Mouse (Mus musculus): ENCODE data around the gene 1700037H04Rik. TPM values are rescaled to one million over a fixed set of nuclear protein-coding genes. Genes with fewer than 3 reads are reported as not detected.
A peak's percentile ranks its signal among the peaks of the same experiment; 100 is the strongest.

1700037H04Rik gene
- polyA plus RNA-seq, 1 experiment from 2014 or later = 130 TPM

DNA sequence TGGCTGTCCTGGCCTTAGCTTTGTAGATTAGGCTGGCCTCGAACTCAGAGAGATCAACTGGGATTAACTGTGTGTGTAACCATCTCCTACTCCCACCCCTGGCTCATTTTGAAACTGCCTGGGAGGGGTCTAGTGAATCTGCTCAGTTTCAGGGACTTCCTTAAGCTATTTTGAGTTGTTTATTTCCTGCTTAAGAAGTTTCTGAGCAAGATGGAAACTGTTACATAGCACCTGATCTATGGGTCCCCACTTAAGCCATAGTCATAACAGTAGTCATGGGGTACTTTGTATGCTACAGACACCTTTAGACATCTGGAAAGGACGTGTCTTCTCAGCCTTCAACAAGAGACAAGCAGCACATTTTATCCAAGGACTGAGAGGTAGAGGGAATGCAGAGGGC is 40.8 kb upstream of the 1700037H04Rik start:
- Histone ChIP-seq H3K9ac (ENCODE audit: low read depth, low read length) (no peak overlapping the region), H3K36me3 (ENCODE audit: control insufficient read depth, insufficient read depth, low read length) (no peaks in the 10 kb centered on the region), H3K4me1 (replicated peaks; ENCODE audit: control insufficient read depth, insufficient read depth, low read length) (peaks cover 18% of the 10 kb centered on the region), H3K27me3 (replicated peaks; ENCODE audit: control insufficient read depth, insufficient read depth, low read length) (no peaks in the 10 kb centered on the region), H3K27ac (ENCODE audit: low read depth, low read length) (no peak overlapping the region), H3K9me3 (ENCODE audit: control insufficient read depth, low read length) (no peaks in the 10 kb centered on the region), H3K4me3 (ENCODE audit: low read depth, low read length) (no peak overlapping the region), H3K4me2 (no peak overlapping the region)
- ATAC-seq (replicated peaks; ENCODE audit: low FRiP score) (no peak), DNase-seq (ENCODE audit: low spot score) (no peak)
- 80% methylated on average over 2 of the region's 2 CpGs for WGBS

GRCm38 (mm10) chr2:131196606-131197316 is 36.9 kb upstream of the 1700037H04Rik start:
- no peak for ATAC-seq (replicated peaks; ENCODE audit: low FRiP score)
- H3K9ac ChIP-seq (ENCODE audit: low read depth, low read length) = no peak overlapping the region
- no peak for DNase-seq (ENCODE audit: low spot score)
- H3K27me3 ChIP-seq (replicated peaks; ENCODE audit: control insufficient read depth, insufficient read depth, low read length) = no peaks in the 10 kb centered on the region
- no peak overlapping the region for H3K27ac ChIP-seq (ENCODE audit: low read depth, low read length)
- 83% methylated on average over 16 of the region's 16 CpGs for WGBS
- no peaks in the 10 kb centered on the region for H3K4me1 ChIP-seq (replicated peaks; ENCODE audit: control insufficient read depth, insufficient read depth, low read length)
- no peaks in the 10 kb centered on the region for H3K9me3 ChIP-seq (ENCODE audit: control insufficient read depth, low read length)
- H3K36me3 ChIP-seq (ENCODE audit: control insufficient read depth, insufficient read depth, low read length) = peaks cover 13% of the 10 kb centered on the region
- H3K4me3 ChIP-seq (ENCODE audit: low read depth, low read length) = no peak overlapping the region
- no peak overlapping the region for H3K4me2 ChIP-seq

- Histone ChIP-seq H3K27ac (ENCODE audit: low read depth, low read length) (no peak overlapping the region), H3K36me3 (ENCODE audit: control insufficient read depth, insufficient read depth, low read length) (peaks cover 18% of the 10 kb centered on the region), H3K9me3 (ENCODE audit: control insufficient read depth, low read length) (no peaks in the 10 kb centered on the region), H3K4me2 (no peak overlapping the region), H3K4me1 (replicated peaks; ENCODE audit: control insufficient read depth, insufficient read depth, low read length) (peaks cover 40% of the 10 kb centered on the region), H3K9ac (ENCODE audit: low read depth, low read length) (no peak overlapping the region), H3K4me3 (ENCODE audit: low read depth, low read length) (no peak overlapping the region), H3K27me3 (replicated peaks; ENCODE audit: control insufficient read depth, insufficient read depth, low read length) (no peaks in the 10 kb centered on the region)
- DNase-seq (ENCODE audit: low spot score) = no peak
- no peak for ATAC-seq (replicated peaks; ENCODE audit: low FRiP score)
- WGBS = 73% methylated on average over 7 of the region's 7 CpGs
Measured at GRCm38 (mm10) chr2:131191005-131191390, 31.1 kb upstream of the 1700037H04Rik start.

DNA sequence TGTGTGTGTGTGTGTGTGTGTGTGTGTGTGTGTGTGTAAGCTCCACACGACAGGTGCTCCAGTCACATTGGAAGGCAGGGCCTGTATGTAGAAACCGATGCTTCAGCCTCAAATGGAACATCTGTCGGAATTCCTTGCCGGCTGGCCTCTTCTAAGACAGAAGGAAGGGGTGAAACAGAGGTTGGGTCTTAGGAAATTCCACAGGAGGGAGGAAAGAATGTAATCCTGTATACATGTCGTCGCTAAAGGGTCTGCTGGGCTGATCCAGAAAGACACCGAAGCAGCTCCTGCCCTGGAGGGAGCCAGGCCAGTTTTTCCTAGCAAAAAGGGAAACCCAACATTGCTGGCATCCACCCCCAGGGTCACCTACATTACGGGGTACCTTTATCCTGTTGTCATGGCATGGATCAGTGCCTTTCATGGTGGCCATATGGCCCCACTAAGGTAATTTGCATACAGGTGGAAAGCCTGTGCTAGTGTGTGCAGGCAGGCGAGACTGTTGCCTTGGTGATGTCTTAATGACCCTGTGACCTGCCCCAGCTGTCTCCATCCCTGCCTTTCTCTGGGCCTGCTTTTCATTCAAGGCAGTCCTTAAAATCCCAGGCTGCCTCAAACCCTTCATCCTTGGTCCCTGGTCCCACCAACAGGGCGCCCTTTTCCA is 30.6 kb upstream of the 1700037H04Rik start:
- ATAC-seq (replicated peaks; ENCODE audit: low FRiP score) = no peak
- no peak for DNase-seq (ENCODE audit: low spot score)
- Histone ChIP-seq H3K4me3 (ENCODE audit: low read depth, low read length) (no peak overlapping the region), H3K27me3 (replicated peaks; ENCODE audit: control insufficient read depth, insufficient read depth, low read length) (no peaks in the 10 kb centered on the region; the same call in 1 of the 2 replicates), H3K9ac (ENCODE audit: low read depth, low read length) (0 out of 2 replicates have a peak overlapping the region, but pooled peaks have one; percentile 32), H3K36me3 (ENCODE audit: control insufficient read depth, insufficient read depth, low read length) (peaks cover 18% of the 10 kb centered on the region), H3K4me2 (peak overlapping the region; percentile 82), H3K9me3 (ENCODE audit: control insufficient read depth, low read length) (no peaks in the 10 kb centered on the region), H3K4me1 (replicated peaks; ENCODE audit: control insufficient read depth, insufficient read depth, low read length) (peaks cover 41% of the 10 kb centered on the region), H3K27ac (ENCODE audit: low read depth, low read length) (peak overlapping the region; percentile 54; the same call in 1 of the 2 replicates)
- WGBS = 58% methylated on average over 10 of the region's 10 CpGs

DNA sequence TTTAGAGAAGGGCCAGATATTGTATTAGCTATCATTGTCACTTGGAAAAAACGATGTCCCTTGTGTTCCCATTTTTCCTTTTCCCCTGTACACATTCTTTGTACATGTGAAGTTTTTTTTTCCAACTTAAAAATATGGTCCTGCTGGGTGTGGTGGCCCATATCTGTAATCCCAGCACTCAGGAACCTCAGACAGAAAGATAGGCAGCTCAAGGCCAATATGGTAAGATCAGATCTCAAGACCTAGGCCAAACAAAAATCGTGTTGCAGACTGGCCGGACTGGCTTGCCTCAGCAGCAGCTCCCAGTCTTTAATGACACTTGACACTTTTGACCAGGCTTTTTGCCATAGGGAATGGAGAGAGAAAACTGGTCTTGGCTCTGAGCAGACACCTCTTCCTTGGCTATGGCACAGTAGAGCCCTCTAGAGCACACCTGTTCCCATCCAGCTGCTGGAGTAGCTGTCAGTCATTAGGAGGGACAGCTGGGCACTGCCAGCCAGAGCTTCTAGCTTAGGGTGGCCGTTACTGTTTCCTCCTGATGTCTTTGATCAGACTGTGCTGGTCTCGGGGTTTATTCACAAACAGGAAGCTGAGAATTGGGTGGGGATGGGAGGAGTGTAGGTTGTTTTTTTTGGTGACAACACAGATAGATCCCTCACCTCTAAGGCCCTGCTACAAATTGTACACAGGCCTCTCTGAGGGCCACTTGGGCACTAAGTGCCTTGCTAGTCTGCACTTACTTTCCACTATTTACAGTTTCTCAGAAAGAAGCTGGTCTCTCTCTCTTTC is 29.8 kb upstream of the 1700037H04Rik start:
- peak overlapping the region; percentile 82 for H3K4me2 ChIP-seq
- 31% methylated on average over 5 of the region's 5 CpGs for WGBS
- peak overlapping the region; percentile 41; the same call in 1 of the 2 replicates for H3K9ac ChIP-seq (ENCODE audit: low read depth, low read length)
- ATAC-seq (replicated peaks; ENCODE audit: low FRiP score) (peak; percentile 56), DNase-seq (ENCODE audit: low spot score) (no peak)
- peaks cover 41% of the 10 kb centered on the region for H3K4me1 ChIP-seq (replicated peaks; ENCODE audit: control insufficient read depth, insufficient read depth, low read length)
- H3K9me3 ChIP-seq (ENCODE audit: control insufficient read depth, low read length) = no peaks in the 10 kb centered on the region
- peak overlapping the region; percentile 33 for H3K4me3 ChIP-seq (ENCODE audit: low read depth, low read length)
- peaks cover 18% of the 10 kb centered on the region for H3K36me3 ChIP-seq (ENCODE audit: control insufficient read depth, insufficient read depth, low read length)
- H3K27ac ChIP-seq (ENCODE audit: low read depth, low read length) = peak overlapping the region; percentile 54
- no peaks in the 10 kb centered on the region; the same call in 1 of the 2 replicates for H3K27me3 ChIP-seq (replicated peaks; ENCODE audit: control insufficient read depth, insufficient read depth, low read length)

DNA sequence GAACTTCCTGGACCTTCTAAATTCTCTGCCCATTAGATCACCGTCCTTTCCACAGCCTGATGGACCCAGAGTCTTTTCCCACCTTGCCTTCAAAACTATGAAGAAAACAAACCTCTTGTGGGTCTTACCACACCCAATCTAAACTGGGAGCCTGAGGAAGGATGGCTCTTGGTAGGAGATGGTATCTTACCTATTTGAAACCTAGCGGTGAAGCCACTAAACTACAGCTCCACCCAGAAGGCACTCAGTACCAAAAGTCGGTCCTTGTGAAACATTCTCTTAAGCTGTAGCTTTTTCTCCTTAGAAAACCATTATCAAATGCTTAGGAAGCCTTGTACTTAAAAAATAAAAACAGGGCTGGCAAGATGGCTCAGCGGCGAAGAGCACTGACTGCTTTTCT is 28.4 kb upstream of the 1700037H04Rik start:
- Histone ChIP-seq H3K4me1 (replicated peaks; ENCODE audit: control insufficient read depth, insufficient read depth, low read length) (peaks cover 41% of the 10 kb centered on the region), H3K4me3 (ENCODE audit: low read depth, low read length) (peak overlapping the region; percentile 76), H3K4me2 (peak overlapping the region; percentile 82)

GRCm38 (mm10) chr2:131187602-131187922 is 27.7 kb upstream of the 1700037H04Rik start:
- peaks cover 8% of the 10 kb centered on the region for H3K36me3 ChIP-seq (ENCODE audit: control insufficient read depth, insufficient read depth, low read length)
- WGBS = 39% methylated on average over 3 of the region's 3 CpGs
- peaks cover 41% of the 10 kb centered on the region for H3K4me1 ChIP-seq (replicated peaks; ENCODE audit: control insufficient read depth, insufficient read depth, low read length)
- peak overlapping the region; percentile 71 for H3K27ac ChIP-seq (ENCODE audit: low read depth, low read length)
- peak overlapping the region; percentile 82 for H3K4me2 ChIP-seq
- H3K9ac ChIP-seq (ENCODE audit: low read depth, low read length) = peak overlapping the region; percentile 77
- no peaks in the 10 kb centered on the region; the same call in 1 of the 2 replicates for H3K27me3 ChIP-seq (replicated peaks; ENCODE audit: control insufficient read depth, insufficient read depth, low read length)
- H3K4me3 ChIP-seq (ENCODE audit: low read depth, low read length) = peak overlapping the region; percentile 76
- DNase-seq (ENCODE audit: low spot score) = no peak
- no peak for ATAC-seq (replicated peaks; ENCODE audit: low FRiP score)
- no peaks in the 10 kb centered on the region for H3K9me3 ChIP-seq (ENCODE audit: control insufficient read depth, low read length)

More for the DNA sequence above, 28.4 kb upstream of the 1700037H04Rik start:
- whole genome bisulfite sequencing = 78% methylated on average over 5 of the region's 5 CpGs
- H3K9ac ChIP-seq (ENCODE audit: low read depth, low read length) = peak overlapping the region; percentile 77; the same call in 1 of the 2 replicates
- H3K27ac ChIP-seq (ENCODE audit: low read depth, low read length) = no peak overlapping the region; the same call in 1 of the 2 replicates
- H3K36me3 ChIP-seq (ENCODE audit: control insufficient read depth, insufficient read depth, low read length) = peaks cover 14% of the 10 kb centered on the region
- DNase-seq (ENCODE audit: low spot score) (no peak), ATAC-seq (replicated peaks; ENCODE audit: low FRiP score) (no peak)
- H3K27me3 ChIP-seq (replicated peaks; ENCODE audit: control insufficient read depth, insufficient read depth, low read length) = no peaks in the 10 kb centered on the region; the same call in 1 of the 2 replicates
- no peaks in the 10 kb centered on the region for H3K9me3 ChIP-seq (ENCODE audit: control insufficient read depth, low read length)

GRCm38 (mm10) chr2:131186771-131187601 is 27.1 kb upstream of the 1700037H04Rik start, which contains the start of the genes Cdc25b and Spef1:
Gene Cdc25b (plus strand): TSS chr2:131186949.
Gene Spef1 (minus strand): TSS chr2:131187282.
- Histone ChIP-seq H3K4me3 (ENCODE audit: low read depth, low read length) (peak within 1 kb of the TSS; percentile 76), H3K9ac (ENCODE audit: low read depth, low read length) (peak within 1 kb of the TSS; percentile 77), H3K36me3 (ENCODE audit: control insufficient read depth, insufficient read depth, low read length) (peaks cover 6% of the 10 kb centered on the region), H3K9me3 (ENCODE audit: control insufficient read depth, low read length) (no peaks in the 10 kb centered on the region), H3K4me2 (peak within 1 kb of the TSS; percentile 82), H3K27ac (ENCODE audit: low read depth, low read length) (peak within 1 kb of the TSS; percentile 71), H3K27me3 (replicated peaks; ENCODE audit: control insufficient read depth, insufficient read depth, low read length) (no peaks in the 10 kb centered on the region; the same call in 1 of the 2 replicates), H3K4me1 (replicated peaks; ENCODE audit: control insufficient read depth, insufficient read depth, low read length) (peaks cover 41% of the 10 kb centered on the region)
- WGBS = 1% methylated on average over 43 of the region's 43 CpGs
- ATAC-seq (replicated peaks; ENCODE audit: low FRiP score) = peak; percentile 89
- peak; percentile 86 for DNase-seq (ENCODE audit: low spot score)
